Mouse (Mus musculus) spleen, adult 2 months (tissue): ENCODE results near the gene Krtap4-8.
"Not testable (repeated sequence)": the region's sequence is repeated elsewhere in the genome, so short reads cannot be mapped to it uniquely, and the experiment has no call there.

Source experiments
- CTCF ChIP-seq: fragments of 200-500 bp; IDR thresholded peaks from 2 replicates; pipeline ENCODE4 v1.5.1; 2011; ENCODE audit warnings: mild to moderate bottlenecking, inconsistent platforms; ENCODE audit not compliant: insufficient read depth, insufficient read length, insufficient replicate concordance; ENCODE audit errors: extremely low read depth
- POLR2A ChIP-seq: fragments of 200-500 bp; IDR thresholded peaks from 2 replicates; pipeline ENCODE4 v1.6.1; 2011; ENCODE audit warnings: low read depth, low read length, inconsistent platforms

- not testable (repeated sequence) for TF ChIP-seq CTCF, POLR2A
Measured at GRCm38 (mm10) chr11:99815566-99815965, 35.1 kb upstream of the Krtap4-8 start, which contains the start of gene Gm11564.
